Mouse (Mus musculus): Measurements from ENCODE around the gene Itsn2. TPM values are rescaled to one million over a fixed set of nuclear protein-coding genes. Genes with fewer than 3 reads are reported as not detected.
A peak's percentile ranks its signal among the peaks of the same experiment; 100 is the strongest.
"Not testable (repeated sequence)": the region's sequence is repeated elsewhere in the genome, so short reads cannot be mapped to it uniquely, and the experiment has no call there.

Itsn2 gene
- polyA plus RNA-seq (2012; ENCODE audit: insufficient read depth, insufficient read length, missing spikeins), result 20.5 and 25.3 TPM in 2 replicates

GRCm38 (mm10) chr12:4592541-4593165 lies at the start of gene Itsn2, which contains the start of gene Gm3625:
TSS of gene Itsn2 (plus strand) at chr12:4592638.
TSS of gene Gm3625 (minus strand) at chr12:4592927.
- H3K27ac ChIP-seq (replicated peaks; ENCODE audit: low read depth, low read length), result peak within 1 kb of the TSS; percentile 92
- H3K4me3 ChIP-seq (ENCODE audit: insufficient read depth, low read depth, low read length), result peak within 1 kb of the TSS; percentile 100

GRCm38 (mm10) chr12:4544400-4544919 lies 48.0 kb upstream of the Itsn2 start:
- H3K4me1 ChIP-seq (ENCODE audit: control insufficient read depth, insufficient read depth, insufficient read length, low read length), result no peaks in the 10 kb centered on the region
- no peak overlapping the region for H3K4me3 ChIP-seq (ENCODE audit: insufficient read depth, low read depth, low read length)
- H3K27ac ChIP-seq (replicated peaks; ENCODE audit: low read depth, low read length), result no peak overlapping the region

More at GRCm38 (mm10) chr12:4592541-4593165, at the start of gene Itsn2, which contains the start of gene Gm3625:
- H3K4me1 ChIP-seq (ENCODE audit: control insufficient read depth, insufficient read depth, insufficient read length, low read length), result no peaks in the 10 kb centered on the region

- H3K4me3 ChIP-seq (ENCODE audit: insufficient read depth, low read depth, low read length), result no peak overlapping the region
- H3K4me1 ChIP-seq (ENCODE audit: control insufficient read depth, insufficient read depth, insufficient read length, low read length), result no peaks in the 10 kb centered on the region
- no peak overlapping the region for H3K27ac ChIP-seq (replicated peaks; ENCODE audit: low read depth, low read length)
Measured at GRCm38 (mm10) chr12:4545425-4545824, 47.0 kb upstream of the Itsn2 start.

GRCm38 (mm10) chr12:4546491-4546890 lies 45.9 kb upstream of the Itsn2 start:
- Histone ChIP-seq H3K4me3 (ENCODE audit: insufficient read depth, low read depth, low read length) (no peak overlapping the region), H3K4me1 (ENCODE audit: control insufficient read depth, insufficient read depth, insufficient read length, low read length) (no peaks in the 10 kb centered on the region), H3K27ac (replicated peaks; ENCODE audit: low read depth, low read length) (no peak overlapping the region)

DNA sequence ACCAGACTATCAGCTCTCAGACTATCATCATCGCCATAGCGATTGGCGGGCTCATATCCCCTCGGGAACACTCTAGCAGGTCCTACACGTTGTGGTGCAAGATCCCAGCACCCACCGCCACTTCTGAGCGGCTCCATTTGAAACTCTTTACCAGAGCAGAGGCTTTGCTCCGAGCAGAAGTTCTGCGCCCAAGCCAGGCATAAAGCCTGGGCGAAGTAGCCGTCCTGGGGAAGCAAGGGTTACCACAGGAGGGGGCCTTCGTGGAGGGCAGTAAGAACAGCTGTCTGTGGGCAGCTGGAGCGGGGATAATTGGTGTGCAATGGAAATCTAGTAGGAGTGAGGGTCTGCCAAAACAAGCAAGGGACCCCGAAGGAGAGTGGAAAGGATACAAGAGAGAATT lies 44.9 kb upstream of the Itsn2 start:
- Histone ChIP-seq H3K4me3 (ENCODE audit: insufficient read depth, low read depth, low read length) (no peak overlapping the region), H3K4me1 (ENCODE audit: control insufficient read depth, insufficient read depth, insufficient read length, low read length) (peaks cover 3% of the 10 kb centered on the region; the same call in 1 of the 2 replicates), H3K27ac (replicated peaks; ENCODE audit: low read depth, low read length) (no peak overlapping the region)

DNA sequence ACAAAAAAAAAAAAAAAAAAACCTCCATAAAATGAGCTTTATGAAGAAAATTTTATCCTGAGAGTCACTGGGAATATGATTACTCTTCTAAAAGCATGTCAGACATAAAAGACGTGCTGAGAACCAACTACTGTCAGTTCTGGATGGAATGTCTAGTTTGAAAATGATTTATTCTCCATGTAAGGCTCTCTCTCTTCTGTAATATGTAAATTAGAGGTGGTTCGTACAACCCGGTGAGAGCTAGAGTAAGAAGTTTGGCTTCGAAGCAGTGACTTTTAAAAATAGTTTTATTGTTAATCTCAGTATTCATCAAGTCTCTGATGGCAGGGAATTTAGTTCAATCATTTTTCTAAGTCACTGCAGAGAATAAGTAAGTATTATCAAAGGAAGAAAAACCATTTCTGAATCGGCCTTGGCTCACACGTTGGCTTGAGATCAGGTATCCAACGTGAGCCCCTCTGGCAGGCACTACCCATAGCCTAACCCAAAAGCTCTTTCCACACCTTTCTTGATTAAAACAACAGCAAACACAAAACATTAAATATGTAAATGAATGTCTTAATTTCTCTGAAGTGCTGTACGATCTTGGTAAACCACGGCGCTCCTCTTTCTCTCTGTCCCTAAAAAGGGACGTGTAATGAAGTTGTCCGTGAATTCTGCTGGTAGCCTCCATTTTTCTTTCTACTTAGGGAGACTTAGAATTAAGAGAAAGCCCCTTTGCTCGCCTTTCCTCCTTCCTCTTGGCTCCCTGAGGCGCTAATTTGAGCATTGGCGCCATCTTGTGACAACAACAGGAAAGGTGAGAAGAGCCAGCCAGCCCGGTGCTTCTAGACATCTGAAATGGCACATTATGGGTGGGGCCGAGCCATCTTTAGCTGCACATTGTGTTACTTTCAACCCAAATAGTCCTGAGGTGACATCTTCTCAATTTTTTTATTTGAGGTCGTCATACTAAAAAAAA lies 44.1 kb upstream of the Itsn2 start:
- Histone ChIP-seq H3K27ac (replicated peaks; ENCODE audit: low read depth, low read length) (no peak overlapping the region), H3K4me3 (ENCODE audit: insufficient read depth, low read depth, low read length) (peak overlapping the region; percentile 8; the same call in 1 of the 2 replicates), H3K4me1 (ENCODE audit: control insufficient read depth, insufficient read depth, insufficient read length, low read length) (peaks cover 3% of the 10 kb centered on the region; the same call in 1 of the 2 replicates)

DNA sequence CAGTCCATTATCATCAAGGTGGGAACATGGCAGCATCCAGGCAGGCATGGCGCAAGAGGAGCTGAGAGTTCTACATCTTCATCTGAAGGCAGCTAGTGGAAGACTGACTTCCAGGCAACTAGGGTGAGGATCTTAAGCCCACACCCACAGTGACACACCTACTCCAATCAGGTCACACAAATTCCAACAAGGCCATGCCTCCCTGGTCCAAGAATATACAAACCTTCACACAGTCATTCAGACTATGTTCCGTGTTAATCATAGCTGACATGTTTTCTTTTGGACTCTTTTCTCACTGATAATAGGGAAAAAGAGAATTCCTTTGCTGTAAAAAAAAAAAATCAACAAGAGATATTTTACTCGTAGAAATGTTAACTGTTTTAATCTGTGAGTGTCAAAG lies 38.7 kb upstream of the Itsn2 start:
- H3K4me3 ChIP-seq (ENCODE audit: insufficient read depth, low read depth, low read length); H3K27ac ChIP-seq (replicated peaks; ENCODE audit: low read depth, low read length); H3K4me1 ChIP-seq (ENCODE audit: control insufficient read depth, insufficient read depth, insufficient read length, low read length): not testable (repeated sequence)

DNA sequence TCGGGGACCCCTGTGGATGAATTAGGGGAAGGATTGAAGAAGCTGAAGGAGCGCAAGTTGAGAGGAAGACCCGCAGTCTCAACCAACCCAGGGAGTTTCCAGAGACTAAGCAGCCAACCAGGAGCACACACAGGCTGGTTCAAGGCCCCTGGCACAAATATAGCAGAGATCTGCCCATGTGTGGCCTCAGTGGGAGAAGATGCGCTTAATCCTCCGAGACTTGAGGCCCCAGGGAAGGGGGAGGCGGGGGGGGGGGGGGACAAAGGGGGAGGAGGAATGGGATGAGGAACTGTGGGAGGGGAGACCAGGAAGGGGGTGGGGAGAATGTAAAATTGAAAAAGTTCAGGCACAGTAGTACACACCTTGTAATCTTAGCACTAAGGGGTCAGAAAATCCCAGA lies 37.0 kb upstream of the Itsn2 start:
- Histone ChIP-seq H3K27ac (replicated peaks; ENCODE audit: low read depth, low read length) (no peak overlapping the region), H3K4me3 (ENCODE audit: insufficient read depth, low read depth, low read length) (no peak overlapping the region), H3K4me1 (ENCODE audit: control insufficient read depth, insufficient read depth, insufficient read length, low read length) (peaks cover 5% of the 10 kb centered on the region)

- peaks cover 5% of the 10 kb centered on the region for H3K4me1 ChIP-seq (ENCODE audit: control insufficient read depth, insufficient read depth, insufficient read length, low read length)
- no peak overlapping the region for H3K4me3 ChIP-seq (ENCODE audit: insufficient read depth, low read depth, low read length)
- no peak overlapping the region for H3K27ac ChIP-seq (replicated peaks; ENCODE audit: low read depth, low read length)
Measured at GRCm38 (mm10) chr12:4556891-4557290, 35.5 kb upstream of the Itsn2 start.

DNA sequence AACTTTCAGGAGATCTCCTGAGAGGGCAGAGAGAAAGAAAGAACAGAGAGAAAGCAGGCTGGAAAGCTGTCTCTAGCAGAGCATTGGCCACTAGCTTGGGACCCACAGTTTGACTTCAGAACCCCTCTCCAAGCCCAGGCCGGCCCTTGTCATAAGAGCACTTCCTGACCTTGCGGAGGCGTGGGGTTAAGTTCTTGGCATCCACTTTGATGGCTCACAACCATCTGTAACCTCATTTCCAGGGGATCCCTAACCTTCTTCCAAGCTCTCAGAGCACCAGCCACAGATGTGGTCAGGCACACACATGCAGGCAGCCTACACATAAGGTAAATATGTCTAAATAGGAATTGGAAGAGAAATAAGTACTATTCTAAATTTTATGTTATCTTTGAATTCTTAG lies 35.0 kb upstream of the Itsn2 start:
- Histone ChIP-seq H3K27ac (replicated peaks; ENCODE audit: low read depth, low read length) (no peak overlapping the region), H3K4me1 (ENCODE audit: control insufficient read depth, insufficient read depth, insufficient read length, low read length) (peaks cover 2% of the 10 kb centered on the region; the same call in 1 of the 2 replicates), H3K4me3 (ENCODE audit: insufficient read depth, low read depth, low read length) (no peak overlapping the region)

GRCm38 (mm10) chr12:4558013-4558412 lies 34.4 kb upstream of the Itsn2 start:
- H3K4me3 ChIP-seq (ENCODE audit: insufficient read depth, low read depth, low read length), result no peak overlapping the region
- H3K4me1 ChIP-seq (ENCODE audit: control insufficient read depth, insufficient read depth, insufficient read length, low read length), result peaks cover 2% of the 10 kb centered on the region; the same call in 1 of the 2 replicates
- no peak overlapping the region for H3K27ac ChIP-seq (replicated peaks; ENCODE audit: low read depth, low read length)

GRCm38 (mm10) chr12:4558475-4559279 lies 33.8 kb upstream of the Itsn2 start:
- Histone ChIP-seq H3K27ac (replicated peaks; ENCODE audit: low read depth, low read length) (no peak overlapping the region), H3K4me1 (ENCODE audit: control insufficient read depth, insufficient read depth, insufficient read length, low read length) (peaks cover 2% of the 10 kb centered on the region; the same call in 1 of the 2 replicates), H3K4me3 (ENCODE audit: insufficient read depth, low read depth, low read length) (no peak overlapping the region)

DNA sequence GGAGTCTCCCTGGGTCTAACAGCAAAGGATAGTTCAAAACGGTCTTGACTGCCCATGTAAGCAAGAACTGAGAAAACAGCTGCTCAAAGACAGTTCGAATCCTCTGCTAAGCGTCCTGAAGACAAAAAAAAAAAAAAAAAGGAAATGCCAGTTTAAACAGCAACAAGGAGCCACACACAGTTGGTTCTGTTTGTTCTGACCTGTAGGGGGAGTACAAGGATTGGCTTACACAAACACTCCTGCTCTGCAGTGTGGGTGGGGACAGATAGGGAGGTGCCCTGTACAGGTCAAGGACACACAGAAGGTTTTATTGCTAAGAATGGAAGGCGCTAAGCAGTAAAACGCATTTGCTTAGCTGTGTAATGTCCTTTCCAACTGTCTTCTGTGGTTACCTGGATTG lies 20.6 kb upstream of the Itsn2 start:
- no peaks in the 10 kb centered on the region for H3K4me1 ChIP-seq (ENCODE audit: control insufficient read depth, insufficient read depth, insufficient read length, low read length)
- no peak overlapping the region for H3K27ac ChIP-seq (replicated peaks; ENCODE audit: low read depth, low read length)
- H3K4me3 ChIP-seq (ENCODE audit: insufficient read depth, low read depth, low read length), result no peak overlapping the region

DNA sequence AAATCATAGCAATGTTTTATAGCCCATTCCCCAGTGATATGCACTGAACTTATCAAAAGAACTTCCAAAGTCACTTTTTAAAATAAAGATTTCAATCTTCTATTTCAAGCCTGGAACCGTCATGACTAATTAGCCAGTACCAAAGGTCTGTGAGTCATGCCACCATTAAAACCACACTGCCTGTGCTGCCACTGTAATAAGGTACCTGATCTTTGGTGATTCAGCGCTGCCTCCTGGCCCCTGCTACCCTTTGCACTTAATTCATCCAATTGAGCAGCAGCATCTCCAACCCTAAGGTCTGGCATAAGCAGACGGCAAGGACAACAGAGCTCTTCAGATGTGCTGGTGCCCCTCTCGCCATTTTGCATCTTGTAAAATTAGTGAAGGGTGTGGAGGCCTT lies 18.4 kb upstream of the Itsn2 start:
- no peak overlapping the region for H3K27ac ChIP-seq (replicated peaks; ENCODE audit: low read depth, low read length)
- H3K4me1 ChIP-seq (ENCODE audit: control insufficient read depth, insufficient read depth, insufficient read length, low read length), result no peaks in the 10 kb centered on the region
- no peak overlapping the region for H3K4me3 ChIP-seq (ENCODE audit: insufficient read depth, low read depth, low read length)
